Mouse (Mus musculus) heart, postnatal 0 days (tissue): ENCODE data around the gene Dnase1l1.

Experiments
- CTCF ChIP-seq: IDR thresholded peaks from 2 replicates; pipeline ENCODE4 v1.5.1; 2016; ENCODE audit warnings: antibody characterized with exemption, control low read depth, low read depth
- EP300 ChIP-seq: IDR thresholded peaks from 2 replicates; pipeline ENCODE4 v1.6.1; 2016; ENCODE audit warnings: antibody characterized with exemption, low read depth

DNA sequence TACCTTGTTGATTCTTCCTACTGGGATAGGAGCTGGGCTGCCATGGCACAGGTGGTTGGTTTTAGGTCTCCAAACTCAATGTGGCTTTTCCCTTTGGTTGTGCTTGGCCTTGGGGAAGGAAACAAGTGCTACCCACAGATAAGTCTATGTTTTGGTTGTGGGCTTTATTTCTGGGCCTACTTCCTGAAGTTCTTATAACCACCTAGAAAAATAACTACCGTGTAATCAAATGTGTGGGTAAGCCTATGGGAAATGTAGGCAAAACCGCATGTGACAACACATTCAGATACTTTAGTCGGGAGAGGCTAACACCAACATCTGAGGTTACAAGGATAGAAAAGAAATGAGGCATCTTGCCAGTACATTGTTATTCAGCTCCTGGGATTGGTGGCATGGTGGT, 24.4 kb downstream of the Dnase1l1 start:
- TF ChIP-seq CTCF: no peak
- no peak for TF ChIP-seq EP300
